Mouse (Mus musculus) liver, embryonic 14.5 days (tissue): Measurements from ENCODE around the gene Nmnat2. TPM values are rescaled to one million over a fixed set of nuclear protein-coding genes. Genes with fewer than 3 reads are reported as not detected.

Experiments
- ATAC-seq: fragments of 200-750 bp; cut with Nextera tagmentation; 2 replicates; pipeline ENCODE4 v1.8.0; 2017; ENCODE audit warnings: moderate number of reproducible peaks, mild to moderate bottlenecking, moderate library complexity; ENCODE audit not compliant: insufficient read depth
- DNase-seq, 3 experiments: peaks; one replicate each; pipeline ENCODE4 v3.0.0-alpha.2; 2012 to 2013; ENCODE audit warnings: low read depth in 3 of 3, low spot score in 3 of 3
- H3K27ac ChIP-seq: fragments of 300-500 bp; sonication (generic); 2 replicates; pipeline ENCODE4 v1.5.1; 2014; ENCODE audit warnings: moderate library complexity, mild to moderate bottlenecking, control low read depth, inconsistent platforms
- H3K27me3 ChIP-seq: fragments of 300-500 bp; sonication (generic); 2 replicates; pipeline ENCODE4 v1.6.1; 2014; ENCODE audit warnings: mild to moderate bottlenecking, low read length, moderate library complexity; ENCODE audit not compliant: control insufficient read depth, insufficient read depth
- H3K36me3 ChIP-seq: fragments of 300-500 bp; sonication (generic); replicated peaks from 2 replicates; pipeline ENCODE4 v1.6.1; 2014; ENCODE audit warnings: low read depth; ENCODE audit not compliant: control insufficient read depth, insufficient read depth
- H3K4me1 ChIP-seq, 2 experiments: fragments of 200-500 bp in 1 of 2; fragments of 300-500 bp in 1 of 2; sonication (generic) in 1 of 2; replicated peaks; 2 replicates each; pipeline ENCODE4 v1.6.1; 2012 to 2014; ENCODE audit warnings: antibody characterized with exemption in 1 of 2, inconsistent platforms in 1 of 2, low read length in 1 of 2; ENCODE audit not compliant: control insufficient read depth in 2 of 2, insufficient read depth in 2 of 2
- H3K4me2 ChIP-seq: fragments of 300-500 bp; sonication (generic); 2 replicates; pipeline ENCODE4 v1.6.1; 2014; ENCODE audit warnings: low read depth, mild to moderate bottlenecking, control low read depth, moderate library complexity
- H3K4me3 ChIP-seq, 2 experiments: fragments of 200-500 bp in 1 of 2; fragments of 300-500 bp in 1 of 2; sonication (generic) in 1 of 2; 2 replicates each; pipeline ENCODE4 v1.5.1; 2012 to 2014; ENCODE audit warnings: low read depth in 2 of 2, low read length in 2 of 2, mild to moderate bottlenecking in 2 of 2, control low read depth in 1 of 2, inconsistent platforms in 1 of 2, moderate library complexity in 1 of 2; ENCODE audit not compliant: insufficient read depth in 1 of 2
- H3K9ac ChIP-seq: fragments of 300-500 bp; sonication (generic); replicated peaks from 2 replicates; pipeline ENCODE4 v1.6.1; 2014; ENCODE audit warnings: mild to moderate bottlenecking, control low read depth, moderate library complexity
- H3K9me3 ChIP-seq: fragments of 300-500 bp; sonication (generic); 2 replicates; pipeline ENCODE4 v1.6.1; 2016; ENCODE audit warnings: low read length, mixed read lengths; ENCODE audit not compliant: control insufficient read depth
- CTCF ChIP-seq: IDR thresholded peaks from 2 replicates; pipeline ENCODE4 v1.5.1; 2016; ENCODE audit warnings: antibody characterized with exemption, low read depth, control low read depth
- EP300 ChIP-seq: IDR thresholded peaks from 2 replicates; pipeline ENCODE4 v1.6.1; 2016; ENCODE audit warnings: antibody characterized with exemption, low read depth
- WGBS: fragments of 180-500 bp; shearing (Covaris S2); extraction: QIAGEN DNeasy Blood & Tissue Kit; methylation state at CpG from one replicate; pipeline ENCODE4 v1.1.7; 2014; ENCODE audit not compliant: insufficient replicate concordance; 5-methylcytosine and 5-hydroxymethylcytosine counted together
- polyA plus RNA-seq, 2 experiments: library from polyadenylated mRNA; depleted of rRNA in 1 of 2; stranded (reverse) in 1 of 2; unstranded in 1 of 2; fragments of >200 nt; fragmentation: Nextera tagmentation in 1 of 2; extraction: Ambion mirVana in 1 of 2; gene quantifications; 2 replicates each; pipeline versions ENCODE4 v1.2.1 to v1.2.3; 2012 to 2014

The Nmnat2 gene
- polyA plus RNA-seq, 2 experiments: 0.02 to 0.09 TPM

DNA sequence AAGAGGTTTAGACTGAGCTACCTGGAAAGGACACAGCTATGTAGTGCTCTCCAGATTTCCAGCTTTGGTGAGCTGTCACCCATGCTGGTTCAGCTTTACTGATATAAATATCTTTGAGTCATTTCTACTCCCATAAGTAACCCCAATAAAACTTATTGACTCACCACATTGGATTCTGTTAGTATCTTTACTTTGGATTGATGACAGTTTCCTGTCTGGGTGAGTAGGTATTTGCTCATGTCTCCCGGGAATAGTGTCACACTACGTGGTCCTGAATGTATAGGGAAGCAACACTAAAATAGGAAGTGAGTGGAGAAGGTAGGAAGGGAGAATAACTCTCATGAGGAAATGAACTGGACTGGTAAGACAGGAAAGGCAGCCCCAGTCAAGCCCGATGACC is 33.0 kb upstream of the Nmnat2 start:
- no peaks in the 10 kb centered on the region for H3K4me1 ChIP-seq
- no peak overlapping the region for H3K9ac ChIP-seq
- no peak overlapping the region for H3K4me2 ChIP-seq
- TF ChIP-seq CTCF (no peak), EP300 (no peak)
- WGBS: 45% methylated on average over 3 of the region's 3 CpGs
- no peaks in the 10 kb centered on the region for H3K36me3 ChIP-seq
- H3K4me3 ChIP-seq: no peak overlapping the region
- H3K9me3 ChIP-seq: no peaks in the 10 kb centered on the region
- no peaks in the 10 kb centered on the region for H3K27me3 ChIP-seq
- ATAC-seq (no peak), DNase-seq (no peak)
- H3K27ac ChIP-seq: no peak overlapping the region

- no peaks in the 10 kb centered on the region for H3K9me3 ChIP-seq
- no peak overlapping the region for H3K27ac ChIP-seq
- DNase-seq (no peak), ATAC-seq (no peak)
- no peaks in the 10 kb centered on the region for H3K27me3 ChIP-seq
- WGBS: 32% methylated on average over 11 of the region's 11 CpGs
- no peaks in the 10 kb centered on the region for H3K4me1 ChIP-seq
- no peak overlapping the region for H3K4me3 ChIP-seq
- no peaks in the 10 kb centered on the region for H3K36me3 ChIP-seq
- no peak overlapping the region for H3K4me2 ChIP-seq
- TF ChIP-seq CTCF (no peak), EP300 (no peak)
- no peak overlapping the region for H3K9ac ChIP-seq
Measured at GRCm38 (mm10) chr1:152933962-152934361, 20.8 kb upstream of the Nmnat2 start.

DNA sequence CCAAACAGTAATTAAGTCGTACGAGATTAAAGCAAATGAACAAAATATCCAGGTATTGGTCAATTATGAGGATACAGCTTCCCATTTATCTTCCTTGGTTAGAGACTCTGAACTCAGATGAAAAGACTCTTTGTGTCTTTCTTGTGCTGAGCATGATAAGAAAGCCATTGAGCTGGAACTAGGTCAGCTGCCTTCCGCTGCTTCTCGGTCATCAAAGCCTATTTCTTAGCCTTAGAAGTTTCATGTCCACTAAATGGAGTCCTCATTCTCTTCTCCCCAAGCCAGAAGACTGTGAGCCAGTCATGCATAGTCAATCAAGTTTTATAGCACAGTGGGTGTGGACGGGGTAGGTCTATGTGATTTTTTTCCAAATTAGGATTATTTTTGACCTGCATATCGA is 19.3 kb upstream of the Nmnat2 start:
- Histone ChIP-seq H3K36me3 (no peaks in the 10 kb centered on the region), H3K4me2 (no peak overlapping the region), H3K4me1 (no peaks in the 10 kb centered on the region), H3K9ac (no peak overlapping the region), H3K4me3 (no peak overlapping the region), H3K9me3 (no peaks in the 10 kb centered on the region), H3K27me3 (no peaks in the 10 kb centered on the region), H3K27ac (no peak overlapping the region)
- TF ChIP-seq EP300 (no peak), CTCF (no peak)
- no peak for ATAC-seq
- no peak for DNase-seq
- 72% methylated on average over 6 of the region's 6 CpGs for WGBS

- no peak for DNase-seq
- H3K36me3 ChIP-seq: no peaks in the 10 kb centered on the region
- WGBS: 62% methylated on average over 5 of the region's 5 CpGs
- TF ChIP-seq EP300: no peak
- no peak for TF ChIP-seq CTCF
- ATAC-seq: no peak
- no peak overlapping the region for H3K4me3 ChIP-seq
- no peaks in the 10 kb centered on the region for H3K9me3 ChIP-seq
- H3K4me1 ChIP-seq: no peaks in the 10 kb centered on the region
- no peak overlapping the region for H3K9ac ChIP-seq
- no peak overlapping the region for H3K27ac ChIP-seq
- no peaks in the 10 kb centered on the region for H3K27me3 ChIP-seq
- H3K4me2 ChIP-seq: no peak overlapping the region
Measured at GRCm38 (mm10) chr1:152936365-152936764, 18.4 kb upstream of the Nmnat2 start.

GRCm38 (mm10) chr1:152942977-152943376 is 11.8 kb upstream of the Nmnat2 start:
- no peak for ATAC-seq
- TF ChIP-seq CTCF (no peak), EP300 (no peak)
- no peaks in the 10 kb centered on the region for H3K4me1 ChIP-seq
- H3K4me2 ChIP-seq: no peak overlapping the region
- no peak overlapping the region for H3K4me3 ChIP-seq
- H3K27me3 ChIP-seq: no peaks in the 10 kb centered on the region; the same call in 1 of the 2 replicates
- no peak overlapping the region for H3K9ac ChIP-seq
- no peaks in the 10 kb centered on the region for H3K9me3 ChIP-seq
- WGBS: 52% methylated on average over 4 of the region's 4 CpGs
- H3K27ac ChIP-seq: no peak overlapping the region
- H3K36me3 ChIP-seq: no peaks in the 10 kb centered on the region
- no peak for DNase-seq

GRCm38 (mm10) chr1:152954167-152954566 is 626 bp upstream of the Nmnat2 start:
- Histone ChIP-seq H3K9me3 (no peaks in the 10 kb centered on the region), H3K27me3 (peaks cover 30% of the 10 kb centered on the region), H3K9ac (no peak overlapping the region), H3K4me1 (no peaks in the 10 kb centered on the region), H3K36me3 (no peaks in the 10 kb centered on the region), H3K27ac (no peak overlapping the region), H3K4me2 (no peak overlapping the region), H3K4me3 (no peak overlapping the region)
- TF ChIP-seq CTCF: no peak
- no peak for TF ChIP-seq EP300
- WGBS: 53% methylated on average over 5 of the region's 5 CpGs
- DNase-seq: no peak
- ATAC-seq: no peak
